Mouse (Mus musculus) B cell, adult (primary cell): ENCODE results near the gene Ppp1r12a. TPM values are rescaled to one million over a fixed set of nuclear protein-coding genes. Genes with fewer than 3 reads are reported as not detected.

Experiments used
- total RNA-seq: library from RNA; stranded (reverse); gene quantifications from 4 replicates; pipeline ENCODE4 v1.2.4, GENCODE M21; 2023; ENCODE audit not compliant: inconsistent age

Gene Ppp1r12a
- total RNA-seq: 159 to 181 TPM (median 167 TPM) in 4 replicates

DNA sequence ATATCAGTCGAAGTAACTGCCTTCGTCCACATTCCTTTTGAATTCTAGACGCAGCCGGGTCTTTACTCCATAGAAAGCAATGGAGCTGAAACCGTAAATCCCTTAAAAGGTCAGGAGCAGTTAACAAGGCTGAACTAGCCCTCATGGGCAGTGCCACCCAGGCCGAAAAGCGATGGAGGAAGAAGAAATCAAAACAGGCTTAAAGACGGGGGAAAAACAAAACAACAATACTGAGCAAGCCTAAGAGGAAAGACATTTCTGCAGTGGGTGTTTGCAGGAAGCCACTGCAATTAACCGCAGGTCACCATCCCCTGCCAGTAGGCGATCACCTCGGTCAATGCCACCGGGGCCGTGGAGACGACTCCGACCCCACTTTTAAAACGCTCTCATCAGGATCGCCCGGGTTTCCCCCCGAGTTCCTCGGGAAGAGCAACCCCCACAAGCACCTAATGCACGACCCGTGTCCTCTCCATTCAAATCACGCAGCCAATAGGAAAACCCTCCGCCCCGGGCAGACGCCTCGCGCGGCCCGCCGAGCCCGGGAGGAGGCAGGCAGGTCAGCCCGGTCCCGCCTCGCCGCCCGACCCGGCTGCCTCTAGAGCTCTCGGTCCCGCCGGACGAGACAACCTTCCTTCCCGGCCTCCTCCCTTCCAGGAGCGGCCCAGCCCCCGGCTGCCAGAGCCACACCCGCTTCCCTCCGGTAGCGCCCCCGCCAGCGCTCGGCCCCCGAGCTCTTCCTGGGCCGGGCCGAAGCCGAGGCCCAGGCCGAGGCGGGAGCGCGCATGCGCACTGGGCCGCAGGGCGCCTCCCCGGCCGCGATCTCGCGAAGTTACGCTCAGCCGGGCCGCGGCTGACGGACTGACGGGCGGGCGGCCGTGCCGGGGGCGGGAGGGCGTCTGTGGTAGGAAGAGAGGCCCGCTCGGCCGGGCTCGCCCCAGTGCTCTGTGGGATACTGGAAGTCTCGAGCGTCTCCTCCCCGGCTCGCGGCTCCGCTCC lies at the start of gene Ppp1r12a:
Ppp1r12a (plus strand) TSS at position 933 of the 996 bp plus-strand sequence.

DNA sequence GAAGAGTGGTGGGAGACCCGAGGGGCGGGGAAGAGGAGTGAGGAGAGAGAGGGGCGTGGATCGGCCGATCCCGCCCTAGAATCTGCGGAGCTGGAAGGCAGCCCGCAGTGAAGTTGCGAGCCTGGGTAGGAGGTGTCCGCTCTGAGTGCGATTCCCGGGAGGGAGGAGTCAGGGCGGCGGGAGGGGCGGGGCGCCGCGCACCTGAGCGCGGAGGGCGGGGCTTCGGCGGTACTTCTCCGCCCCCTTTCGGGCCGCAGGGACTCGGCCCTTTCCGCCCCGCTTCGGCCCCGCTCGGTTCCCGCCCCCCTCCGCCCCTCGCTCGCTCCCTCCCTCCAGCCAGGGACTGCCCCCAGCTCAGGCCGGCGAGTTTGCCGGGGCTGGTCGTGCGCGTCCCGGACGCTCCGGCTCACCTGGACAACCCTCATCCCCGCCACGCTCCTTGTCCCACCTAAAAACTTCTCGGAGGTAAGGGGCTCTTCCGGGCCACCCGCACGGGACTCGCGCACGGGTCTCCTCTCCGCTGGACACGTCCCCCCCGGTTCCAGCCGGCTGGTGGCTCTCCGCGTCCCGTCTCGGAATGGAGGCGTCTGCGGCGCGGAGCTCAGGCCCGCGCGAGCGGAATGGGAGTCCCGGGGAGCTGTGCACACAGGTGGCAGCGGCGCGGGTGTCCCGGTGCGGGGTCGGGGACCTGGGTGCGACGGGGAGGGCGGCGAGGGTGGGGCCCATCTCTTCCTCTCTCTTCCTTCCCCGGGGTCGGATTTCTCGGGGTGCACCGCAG lies 170.0 kb downstream of the Ppp1r12a start, which contains the start of gene Pawr:
Pawr (plus strand) TSS at position 338 of the 778 bp plus-strand sequence.

Other genes with a start within 250 kb of the Ppp1r12a start
- gene Pawr, start 169.9 kb downstream of the Ppp1r12a start, total RNA-seq: not detected in 4 replicates